In genomic region chr10:112742123-112742522, GRCm38 (mm10) we compare ENCODE assay signal across 31 mouse cellular contexts.
"Had no signal": no experiment of that assay in that cellular context is flagged by ENCODE, and none has a peak within 500 bp of the region (broad histone marks: within the 10 kb centered on the region; RNA-seq: fewer than 3 reads in every experiment).

No protein-coding gene starts in this region.

- H3K27ac ChIP-seq: heart, embryonic 13.5 days; heart, embryonic 15.5 days; hindbrain, embryonic 10.5 days; hindbrain, embryonic 12.5 days; hindbrain, embryonic 13.5 days; hindbrain, embryonic 14.5 days; hindbrain, embryonic 15.5 days; hindbrain, postnatal 0 days; intestine, embryonic 15.5 days; kidney, embryonic 15.5 days; kidney, postnatal 0 days; layer of hippocampus, adult 2 months; left cerebral cortex, adult 2 months had no signal

- H3K36me3 ChIP-seq: heart, embryonic 12.5 days; heart, embryonic 13.5 days; heart, embryonic 15.5 days; hindbrain, embryonic 10.5 days; hindbrain, embryonic 12.5 days; hindbrain, embryonic 13.5 days; hindbrain, embryonic 15.5 days; intestine, embryonic 15.5 days; kidney, embryonic 15.5 days had no signal

- DNase-seq: heart, postnatal 10 days; heart, postnatal 14 days; heart, postnatal 36 days; heart, postnatal 4 days; kidney, adult 11 months; kidney, adult 18-20 months; kidney, adult 2 months; kidney, adult 8-10 months; kidney, adult 9 months; kidney, postnatal 10 days; kidney, postnatal 14 days; kidney, postnatal 25 days; kidney, postnatal 36 days; kidney, postnatal 4 days; layer of hippocampus, adult 9-11 months; layer of hippocampus, postnatal 36 days had no signal

- H3K9ac ChIP-seq: heart, embryonic 12.5 days; heart, embryonic 13.5 days; heart, embryonic 15.5 days; hindbrain, embryonic 12.5 days; hindbrain, embryonic 13.5 days; hindbrain, embryonic 14.5 days; hindbrain, embryonic 15.5 days; intestine, embryonic 15.5 days; kidney, embryonic 15.5 days had no signal

- H3K4me3 ChIP-seq: heart, embryonic 12.5 days; heart, embryonic 13.5 days; heart, embryonic 15.5 days; hindbrain, embryonic 10.5 days; hindbrain, embryonic 12.5 days; hindbrain, embryonic 13.5 days; hindbrain, embryonic 15.5 days; intestine, embryonic 15.5 days; kidney, embryonic 15.5 days; layer of hippocampus, adult 2 months; left cerebral cortex, adult 2 months had no signal

- H3K9me3 ChIP-seq: heart, embryonic 12.5 days; heart, embryonic 13.5 days; heart, embryonic 15.5 days; hindbrain, embryonic 10.5 days; hindbrain, embryonic 12.5 days; hindbrain, embryonic 13.5 days; hindbrain, embryonic 15.5 days; intestine, embryonic 15.5 days; kidney, embryonic 15.5 days had no signal

- H3K4me2 ChIP-seq: heart, embryonic 11.5 days; heart, embryonic 12.5 days; heart, embryonic 13.5 days; heart, embryonic 15.5 days; hindbrain, embryonic 12.5 days; hindbrain, embryonic 13.5 days; hindbrain, embryonic 14.5 days; hindbrain, embryonic 15.5 days; intestine, embryonic 15.5 days; kidney, embryonic 15.5 days had no signal

- H3K27me3 ChIP-seq: heart, embryonic 12.5 days; heart, embryonic 13.5 days; heart, embryonic 15.5 days; hindbrain, embryonic 12.5 days; hindbrain, embryonic 13.5 days; hindbrain, embryonic 15.5 days; intestine, embryonic 15.5 days; kidney, embryonic 15.5 days had no signal

- H3K4me1 ChIP-seq: heart, embryonic 12.5 days; heart, embryonic 13.5 days; heart, embryonic 15.5 days; hindbrain, embryonic 10.5 days; hindbrain, embryonic 12.5 days; hindbrain, embryonic 13.5 days; hindbrain, embryonic 15.5 days; intestine, embryonic 15.5 days; kidney, embryonic 15.5 days had no signal
